Mouse (Mus musculus): ENCODE measurements around the gene Snrpb2.
A peak's percentile ranks its signal among the peaks of the same experiment; 100 is the strongest.

Gene Snrpb2

GRCm38 (mm10) chr2:143062812-143063792, at the start of gene Snrpb2:
Snrpb2 (plus strand) TSS chr2:143063039.
- peak; percentile 90 for DNase-seq (ENCODE audit: low spot score)

GRCm38 (mm10) chr2:143013057-143013456, 49.8 kb upstream of the Snrpb2 start:
- DNase-seq (ENCODE audit: low spot score): no peak

GRCm38 (mm10) chr2:143018084-143018483, 44.8 kb upstream of the Snrpb2 start:
- no peak for DNase-seq (ENCODE audit: low spot score)

- DNase-seq (ENCODE audit: low spot score): no peak
Measured at GRCm38 (mm10) chr2:143018591-143019130, 44.2 kb upstream of the Snrpb2 start.

GRCm38 (mm10) chr2:143019727-143020126, 43.1 kb upstream of the Snrpb2 start:
- no peak for DNase-seq (ENCODE audit: low spot score)

- no peak for DNase-seq (ENCODE audit: low spot score)
Measured at GRCm38 (mm10) chr2:143023331-143023730, 39.5 kb upstream of the Snrpb2 start.

GRCm38 (mm10) chr2:143024226-143024625, 38.6 kb upstream of the Snrpb2 start:
- no peak for DNase-seq (ENCODE audit: low spot score)

GRCm38 (mm10) chr2:143031283-143031682, 31.6 kb upstream of the Snrpb2 start:
- DNase-seq (ENCODE audit: low spot score): no peak

- DNase-seq (ENCODE audit: low spot score): no peak
Measured at GRCm38 (mm10) chr2:143032378-143033255, 30.2 kb upstream of the Snrpb2 start.

GRCm38 (mm10) chr2:143034350-143035085, 28.3 kb upstream of the Snrpb2 start:
- no peak for DNase-seq (ENCODE audit: low spot score)

- no peak for DNase-seq (ENCODE audit: low spot score)
Measured at GRCm38 (mm10) chr2:143035086-143035593, 27.7 kb upstream of the Snrpb2 start.

GRCm38 (mm10) chr2:143041596-143041995, 21.2 kb upstream of the Snrpb2 start:
- no peak for DNase-seq (ENCODE audit: low spot score)

GRCm38 (mm10) chr2:143055251-143055650, 7.6 kb upstream of the Snrpb2 start:
- DNase-seq (ENCODE audit: low spot score): no peak

GRCm38 (mm10) chr2:143056736-143057135, 6.1 kb upstream of the Snrpb2 start:
- DNase-seq (ENCODE audit: low spot score): no peak

- no peak for DNase-seq (ENCODE audit: low spot score)
Measured at GRCm38 (mm10) chr2:143062432-143062811, 417 bp upstream of the Snrpb2 start.

GRCm38 (mm10) chr2:143065914-143066313, 3.1 kb downstream of the Snrpb2 start:
- no peak for DNase-seq (ENCODE audit: low spot score)

GRCm38 (mm10) chr2:143078198-143078851, 15.5 kb downstream of the Snrpb2 start, which contains the start of gene Otor:
Otor (plus strand) TSS chr2:143078473.
- DNase-seq (ENCODE audit: low spot score): no peak

- no peak for DNase-seq (ENCODE audit: low spot score)
Measured at GRCm38 (mm10) chr2:143081693-143082092, 18.9 kb downstream of the Snrpb2 start.

GRCm38 (mm10) chr2:143084852-143085397, 22.1 kb downstream of the Snrpb2 start:
- DNase-seq (ENCODE audit: low spot score): no peak

GRCm38 (mm10) chr2:143089866-143090265, 27.0 kb downstream of the Snrpb2 start:
- DNase-seq (ENCODE audit: low spot score): no peak

Measured in testis, postnatal 14 days (tissue).